Mouse (Mus musculus) stomach, embryonic 14.5 days (tissue): ENCODE measurements around the gene Rassf6. TPM values are rescaled to one million over a fixed set of nuclear protein-coding genes. Genes with fewer than 3 reads are reported as not detected.

ENCODE experiments used
- ATAC-seq: fragments of 200-750 bp; cut with Nextera tagmentation; 2 replicates; pipeline ENCODE4 v1.8.0; 2017; ENCODE audit warnings: low read depth, moderate TSS enrichment; ENCODE audit not compliant: insufficient number of reproducible peaks, insufficient read depth, low FRiP score
- H3K27ac ChIP-seq: fragments of 300-500 bp; sonication (generic); 2 replicates; pipeline ENCODE4 v1.5.1; 2014; ENCODE audit warnings: mild to moderate bottlenecking, low read length, moderate library complexity, mixed read lengths
- H3K27me3 ChIP-seq: fragments of 300-500 bp; sonication (generic); 2 replicates; pipeline ENCODE4 v1.6.1; 2014; ENCODE audit warnings: low read length, control low read depth, mixed read lengths; ENCODE audit not compliant: control insufficient read depth, insufficient read depth
- H3K36me3 ChIP-seq: fragments of 300-500 bp; sonication (generic); 2 replicates; pipeline ENCODE4 v1.6.1; 2014; ENCODE audit warnings: mild to moderate bottlenecking, control low read depth, low read length, moderate library complexity, mixed read lengths; ENCODE audit not compliant: control insufficient read depth, insufficient read depth
- H3K4me1 ChIP-seq: fragments of 300-500 bp; sonication (generic); 2 replicates; pipeline ENCODE4 v1.6.1; 2014; ENCODE audit warnings: low read length, control low read depth, mixed read lengths; ENCODE audit not compliant: control insufficient read depth, insufficient read depth
- H3K4me2 ChIP-seq: fragments of 300-500 bp; sonication (generic); replicated peaks from 2 replicates; pipeline ENCODE4 v1.6.1; 2014; ENCODE audit warnings: low read depth, low read length, control low read depth
- H3K4me3 ChIP-seq: fragments of 300-500 bp; sonication (generic); 2 replicates; pipeline ENCODE4 v1.5.1; 2014; ENCODE audit warnings: low read depth, low read length, control low read depth
- H3K9ac ChIP-seq: fragments of 300-500 bp; sonication (generic); replicated peaks from 2 replicates; pipeline ENCODE4 v1.6.1; 2014; ENCODE audit warnings: low read depth, mild to moderate bottlenecking, control low read depth, low read length, moderate library complexity, mixed read lengths
- H3K9me3 ChIP-seq: fragments of 300-500 bp; sonication (generic); 2 replicates; pipeline ENCODE4 v1.6.1; 2016; ENCODE audit warnings: low read depth, low read length, control low read depth; ENCODE audit not compliant: control insufficient read depth
- WGBS: fragments of 180-500 bp; shearing (Covaris S2); extraction: QIAGEN DNeasy Blood & Tissue Kit; methylation state at CpG from one replicate; pipeline ENCODE4 v1.1.7; 2014; 5-methylcytosine and 5-hydroxymethylcytosine counted together
- polyA plus RNA-seq: library from polyadenylated mRNA; unstranded; fragments of >200 nt; fragmentation: Nextera tagmentation; extraction: Ambion mirVana; gene quantifications from 2 replicates; pipeline ENCODE4 v1.2.1, GENCODE M21; 2014

The Rassf6 gene
- polyA plus RNA-seq, 1 experiment from 2014 or later = 5.5 TPM

DNA sequence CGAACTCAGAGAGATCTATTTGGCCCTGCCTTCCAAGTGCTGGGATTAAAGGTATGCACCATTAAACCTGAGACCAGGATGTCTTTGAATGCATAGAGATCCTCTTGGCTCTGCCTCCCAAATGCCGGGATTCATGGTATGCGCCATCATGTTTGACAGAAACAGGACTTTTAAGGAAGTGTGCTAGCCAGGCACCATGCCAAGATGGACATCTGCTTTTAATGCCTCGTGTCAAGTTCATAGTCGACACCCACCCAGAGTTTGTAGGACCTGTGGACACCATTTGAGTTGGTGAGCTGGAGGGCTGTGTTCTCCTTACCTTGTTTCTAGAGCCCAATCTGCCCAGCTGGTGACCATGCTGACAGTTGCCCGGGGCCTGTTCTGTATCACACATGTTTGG is 48.5 kb downstream of the Rassf6 start:
- 79% methylated on average over 6 of the region's 6 CpGs for WGBS
- no peak overlapping the region for H3K9ac ChIP-seq

DNA sequence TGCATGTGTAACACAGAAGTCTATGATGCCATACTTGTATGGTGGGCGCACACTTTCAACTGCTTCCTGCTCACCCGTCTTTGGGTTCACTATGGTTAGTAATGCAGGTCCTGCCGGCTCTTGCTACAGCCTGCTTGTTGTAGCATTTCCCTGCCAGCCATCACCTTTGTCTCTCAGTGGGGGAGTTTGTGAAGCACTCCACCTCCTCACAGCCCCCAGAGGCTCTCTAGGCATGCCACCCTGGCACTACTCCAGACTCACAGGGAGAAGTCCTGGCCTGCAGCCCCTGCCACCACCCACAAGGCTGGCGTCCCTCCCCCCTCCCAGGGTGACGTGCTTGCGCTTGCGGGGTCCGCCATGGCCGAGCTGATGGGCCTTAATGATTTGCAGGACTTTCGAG is 49.8 kb downstream of the Rassf6 start:
- no peaks in the 10 kb centered on the region for H3K9me3 ChIP-seq
- 87% methylated on average over 10 of the region's 10 CpGs for WGBS
- no peak overlapping the region for H3K4me2 ChIP-seq
- no peaks in the 10 kb centered on the region for H3K36me3 ChIP-seq
- no peak for ATAC-seq
- H3K4me1 ChIP-seq = no peaks in the 10 kb centered on the region
- no peak overlapping the region for H3K27ac ChIP-seq
- no peak overlapping the region for H3K4me3 ChIP-seq
- H3K27me3 ChIP-seq = no peaks in the 10 kb centered on the region
- H3K9ac ChIP-seq = no peak overlapping the region

More for the DNA sequence above, 48.5 kb downstream of the Rassf6 start:
- H3K27ac ChIP-seq = no peak overlapping the region
- no peaks in the 10 kb centered on the region for H3K9me3 ChIP-seq
- no peak for ATAC-seq
- H3K4me2 ChIP-seq = no peak overlapping the region
- H3K4me1 ChIP-seq = no peaks in the 10 kb centered on the region
- no peaks in the 10 kb centered on the region for H3K36me3 ChIP-seq
- no peaks in the 10 kb centered on the region for H3K27me3 ChIP-seq
- no peak overlapping the region for H3K4me3 ChIP-seq

DNA sequence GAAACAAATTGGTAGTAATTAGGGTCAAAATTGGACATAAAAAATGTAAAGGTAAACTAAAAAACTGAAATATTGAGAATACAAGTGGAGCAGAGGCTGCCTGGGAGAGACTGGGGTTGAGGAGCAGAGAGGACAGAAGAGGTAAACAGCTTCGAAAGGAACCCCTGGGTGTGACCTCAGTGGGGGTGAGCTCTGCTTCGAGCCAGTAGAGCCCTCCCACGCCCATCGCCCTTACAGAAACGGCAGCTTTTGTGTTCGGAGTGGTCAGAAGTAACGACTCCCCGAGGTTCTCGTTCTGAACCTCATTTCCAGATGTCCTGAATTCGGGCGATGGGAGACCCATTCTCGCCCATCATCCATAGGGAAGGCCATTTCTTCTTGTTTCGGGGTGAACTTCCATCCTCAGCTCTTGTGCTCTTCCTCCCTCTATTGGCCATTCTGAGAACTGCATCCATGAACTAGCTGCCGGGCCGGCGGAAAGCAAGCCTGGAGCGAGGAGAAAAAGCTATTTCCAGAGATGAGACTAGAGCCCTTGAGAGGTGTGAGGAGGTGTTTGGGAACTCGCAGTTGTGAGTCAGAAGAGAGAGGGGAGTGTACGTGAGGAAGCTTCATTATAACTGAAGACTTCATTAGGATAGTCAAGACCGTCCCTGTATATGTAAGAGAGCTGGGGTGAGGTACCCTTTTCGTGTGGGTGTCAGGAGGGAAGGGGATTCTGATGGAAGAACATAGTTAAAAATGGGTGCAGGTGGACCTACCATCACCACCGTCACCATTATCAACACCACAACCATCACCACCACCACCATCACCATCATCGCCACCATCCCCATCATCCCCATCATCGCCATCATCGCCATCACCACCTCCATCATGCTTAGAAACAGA is 51.5 kb downstream of the Rassf6 start:
- Histone ChIP-seq H3K9me3 (no peaks in the 10 kb centered on the region), H3K4me3 (peak overlapping the region; percentile 31), H3K36me3 (no peaks in the 10 kb centered on the region), H3K27ac (no peak overlapping the region), H3K27me3 (no peaks in the 10 kb centered on the region), H3K4me2 (peak overlapping the region; percentile 64), H3K9ac (0 out of 2 replicates have a peak overlapping the region, but pooled peaks have one; percentile 30), H3K4me1 (no peaks in the 10 kb centered on the region)
- peak; percentile 72; the same call in 1 of the 2 replicates for ATAC-seq
- 24% methylated on average over 25 of the region's 25 CpGs for WGBS

DNA sequence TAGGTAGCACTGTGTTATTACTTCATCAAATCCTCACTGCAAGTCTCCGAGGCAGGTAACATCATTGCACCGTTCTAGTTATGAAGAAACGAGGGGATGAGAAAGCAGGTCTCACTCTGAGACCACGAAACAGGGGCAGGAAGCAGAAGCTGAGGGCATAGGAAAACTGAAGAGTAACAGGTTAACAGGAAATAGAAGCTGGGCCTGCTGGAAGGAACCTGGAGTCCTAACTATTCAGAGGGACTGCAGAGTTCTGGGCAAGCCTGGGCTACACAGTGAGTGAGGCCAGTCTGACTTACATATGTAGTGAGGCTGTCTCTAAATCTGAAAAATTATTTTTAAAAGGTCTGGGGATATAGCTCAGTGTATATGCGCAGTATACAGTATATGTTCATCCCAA is 52.4 kb downstream of the Rassf6 start:
- WGBS = 89% methylated on average over 5 of the region's 5 CpGs
- H3K4me2 ChIP-seq = no peak overlapping the region
- ATAC-seq = no peak

DNA sequence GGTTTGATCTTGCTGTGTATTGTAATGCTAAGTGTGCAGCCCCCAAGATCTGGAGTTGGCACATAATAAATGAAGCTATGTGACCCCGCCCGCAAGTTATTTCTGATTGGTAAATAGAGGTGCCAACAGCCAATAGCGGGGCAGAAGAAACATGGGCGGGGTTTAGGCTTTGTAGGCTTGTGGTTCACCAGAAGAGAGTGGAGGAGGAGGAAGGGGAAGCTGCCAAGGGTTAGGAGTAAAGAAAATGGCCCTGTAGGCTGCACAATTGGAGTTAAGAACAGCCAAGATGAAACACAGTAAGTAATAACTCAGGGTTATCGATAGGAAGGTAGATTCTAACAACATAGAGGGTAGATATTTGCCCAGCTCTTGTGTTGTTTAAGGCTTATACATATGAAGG is 53.9 kb downstream of the Rassf6 start:
- H3K36me3 ChIP-seq = no peaks in the 10 kb centered on the region
- H3K4me3 ChIP-seq = no peak overlapping the region
- H3K4me1 ChIP-seq = no peaks in the 10 kb centered on the region
- H3K9me3 ChIP-seq = no peaks in the 10 kb centered on the region
- no peak overlapping the region for H3K9ac ChIP-seq
- no peak overlapping the region for H3K4me2 ChIP-seq
- ATAC-seq = no peak
- 82% methylated on average over 5 of the region's 5 CpGs for WGBS
- no peaks in the 10 kb centered on the region for H3K27me3 ChIP-seq
- H3K27ac ChIP-seq = no peak overlapping the region

More for the DNA sequence above, 52.4 kb downstream of the Rassf6 start:
- H3K36me3 ChIP-seq = no peaks in the 10 kb centered on the region
- H3K27ac ChIP-seq = no peak overlapping the region
- no peak overlapping the region for H3K9ac ChIP-seq
- no peaks in the 10 kb centered on the region for H3K4me1 ChIP-seq
- no peaks in the 10 kb centered on the region for H3K27me3 ChIP-seq
- no peaks in the 10 kb centered on the region for H3K9me3 ChIP-seq
- no peak overlapping the region for H3K4me3 ChIP-seq

DNA sequence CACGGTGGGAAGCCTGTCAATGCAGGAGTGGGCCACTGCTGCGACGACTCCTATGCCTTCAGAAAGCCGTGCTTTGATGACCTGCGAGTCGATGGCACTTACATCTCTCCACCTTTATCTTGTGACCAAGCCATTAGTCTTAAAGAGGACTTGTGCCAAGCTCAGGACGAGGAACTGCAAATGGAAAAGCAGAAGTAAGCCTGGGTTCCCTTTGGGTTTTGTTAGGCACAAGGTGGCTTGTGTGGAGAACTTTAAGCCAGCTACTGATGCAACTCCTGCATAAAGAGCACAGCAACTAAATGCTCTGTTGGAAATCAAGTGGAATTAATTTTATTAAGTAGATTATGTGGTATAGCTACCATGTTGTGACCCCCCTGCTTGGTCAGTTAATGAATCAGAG is 55.7 kb downstream of the Rassf6 start:
- no peaks in the 10 kb centered on the region for H3K9me3 ChIP-seq
- H3K9ac ChIP-seq = no peak overlapping the region
- ATAC-seq = no peak
- no peaks in the 10 kb centered on the region for H3K4me1 ChIP-seq
- 84% methylated on average over 7 of the region's 7 CpGs for WGBS
- H3K27me3 ChIP-seq = no peaks in the 10 kb centered on the region
- no peaks in the 10 kb centered on the region for H3K36me3 ChIP-seq
- no peak overlapping the region for H3K4me2 ChIP-seq
- H3K4me3 ChIP-seq = no peak overlapping the region
- no peak overlapping the region for H3K27ac ChIP-seq

DNA sequence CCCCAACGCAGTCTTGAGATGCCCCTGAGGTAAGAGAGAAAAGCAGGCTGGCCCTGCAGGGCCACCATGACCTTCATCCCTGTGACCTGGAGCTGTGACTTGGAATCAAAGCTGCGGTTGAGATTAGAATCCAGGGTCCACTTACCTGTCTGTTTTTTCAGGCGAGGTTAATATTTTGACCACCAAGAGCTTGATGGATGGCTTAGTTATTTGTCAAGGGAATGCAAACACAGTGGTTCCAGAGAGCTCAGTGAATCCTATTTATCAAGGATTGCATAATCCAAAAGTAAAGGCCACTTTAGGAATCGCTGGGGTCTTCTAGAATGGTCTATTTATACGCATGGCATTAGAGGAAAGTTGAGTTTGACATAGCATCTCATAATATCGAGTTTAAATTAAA is 58.3 kb downstream of the Rassf6 start:
- Histone ChIP-seq H3K4me2 (no peak overlapping the region), H3K9me3 (no peaks in the 10 kb centered on the region), H3K36me3 (no peaks in the 10 kb centered on the region), H3K4me3 (no peak overlapping the region), H3K4me1 (no peaks in the 10 kb centered on the region), H3K27ac (no peak overlapping the region), H3K27me3 (no peaks in the 10 kb centered on the region), H3K9ac (no peak overlapping the region)
- WGBS = 57% methylated on average over 6 of the region's 6 CpGs
- no peak for ATAC-seq

DNA sequence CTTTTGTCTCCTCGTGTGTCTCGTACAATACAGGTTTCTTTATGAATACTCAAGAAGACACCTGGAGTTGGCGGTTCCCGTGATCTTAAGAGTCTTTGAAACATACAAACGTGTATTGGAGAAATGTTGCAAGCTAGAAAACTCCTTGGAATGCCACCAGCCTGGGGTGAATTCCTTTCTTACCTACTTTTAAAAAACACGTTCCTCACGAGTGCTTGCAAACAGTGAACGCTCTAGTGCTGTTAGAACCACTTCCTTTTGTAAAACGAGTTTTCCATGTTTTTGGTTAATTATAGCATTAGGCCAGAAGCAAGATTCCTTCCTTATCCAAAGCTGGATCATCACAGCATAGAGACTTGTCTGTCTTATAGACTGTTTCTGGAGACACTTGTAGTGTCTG is 60.9 kb downstream of the Rassf6 start:
- Histone ChIP-seq H3K9ac (no peak overlapping the region), H3K27ac (no peak overlapping the region), H3K36me3 (no peaks in the 10 kb centered on the region), H3K4me2 (no peak overlapping the region), H3K4me3 (no peak overlapping the region), H3K4me1 (no peaks in the 10 kb centered on the region), H3K9me3 (no peaks in the 10 kb centered on the region), H3K27me3 (no peaks in the 10 kb centered on the region)
- 91% methylated on average over 9 of the region's 9 CpGs for WGBS
- ATAC-seq = no peak

DNA sequence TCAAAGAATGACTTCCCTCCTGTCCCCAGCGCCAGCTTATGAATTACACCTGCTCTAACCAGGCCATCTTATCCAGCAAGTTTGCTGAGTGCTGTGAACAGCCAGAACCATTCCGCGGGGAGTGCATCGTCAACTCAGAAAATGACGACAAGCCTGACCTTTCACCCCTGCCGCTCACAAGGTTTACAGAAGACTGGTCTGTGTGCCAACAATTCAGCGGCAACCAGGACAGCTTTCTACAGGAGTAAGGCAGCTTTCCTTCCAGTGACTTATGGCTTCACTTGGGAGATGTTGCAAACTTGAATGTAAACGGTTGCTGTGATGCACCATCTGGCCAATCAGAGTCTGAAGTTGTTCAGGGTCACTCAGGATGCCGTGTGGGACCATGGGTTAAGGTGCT is 62.7 kb downstream of the Rassf6 start:
- no peak for ATAC-seq
- no peak overlapping the region for H3K4me2 ChIP-seq
- no peaks in the 10 kb centered on the region for H3K36me3 ChIP-seq
- H3K27me3 ChIP-seq = no peaks in the 10 kb centered on the region
- no peaks in the 10 kb centered on the region for H3K4me1 ChIP-seq
- H3K4me3 ChIP-seq = no peak overlapping the region
- WGBS = 28% methylated on average over 9 of the region's 9 CpGs
- H3K27ac ChIP-seq = no peak overlapping the region
- H3K9me3 ChIP-seq = no peaks in the 10 kb centered on the region
- no peak overlapping the region for H3K9ac ChIP-seq
